Comparison of ENCODE assay signal across 39 mouse cellular contexts in the genomic region with DNA sequence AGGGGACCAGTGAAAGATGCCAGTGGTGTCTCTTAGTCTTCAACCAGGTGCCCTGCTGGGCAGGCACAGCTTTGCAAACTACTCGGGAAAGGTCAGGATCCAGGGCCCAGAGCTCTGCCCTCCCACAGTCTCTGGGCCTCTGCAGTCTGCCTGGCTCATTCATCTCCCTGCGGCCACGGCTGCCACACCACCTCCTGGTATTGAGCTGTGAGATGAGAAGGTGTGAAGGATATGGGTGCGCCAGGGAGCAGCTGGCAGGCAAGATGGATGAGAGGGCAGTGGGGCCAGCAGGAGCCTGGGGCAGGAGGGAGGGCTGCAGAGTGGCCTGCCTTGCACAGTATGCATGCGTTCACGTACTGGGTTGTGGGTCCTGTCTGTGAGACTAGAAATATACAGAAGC. TPM values are rescaled to one million over a fixed set of nuclear protein-coding genes. Genes with fewer than 3 reads are reported as not detected.
DNase-seq lines count a peak whose midpoint lies in the region; ATAC-seq and TF ChIP-seq lines count a peak whose summit lies in the region.
"Had no signal": no experiment of that assay in that cellular context is flagged by ENCODE, and none has a peak within 500 bp of the region (broad histone marks: within the 10 kb centered on the region; RNA-seq: fewer than 3 reads in every experiment).

No protein-coding gene starts in this region.

- H3K27ac ChIP-seq in gastrocnemius, adult 2 months, result peak overlapping the region; percentile 48
- no peak overlapping the region for H3K27ac ChIP-seq in hindbrain, embryonic 11.5 days (ENCODE audit: low read depth, low read length)
- H3K27ac ChIP-seq in hindbrain, embryonic 16.5 days (ENCODE audit: low read depth, low read length), result no peak overlapping the region
- H3K27ac ChIP-seq in neural tube, embryonic 15.5 days (replicated peaks), result no peak overlapping the region
- H3K27ac ChIP-seq: embryonic facial prominence, embryonic 15.5 days; forebrain, embryonic 13.5 days; heart, adult 2 months; kidney, postnatal 0 days; limb, embryonic 15.5 days; liver, embryonic 13.5 days; midbrain, embryonic 13.5 days; stomach, postnatal 0 days had no signal

- WGBS in hindbrain, embryonic 11.5 days, result 37% methylated on average over 6 of the region's 6 CpGs
- 52% methylated on average over 6 of the region's 6 CpGs for WGBS in hindbrain, embryonic 16.5 days
- 38% methylated on average over 6 of the region's 6 CpGs for WGBS in neural tube, embryonic 15.5 days

- no peaks in the 10 kb centered on the region for H3K9me3 ChIP-seq in hindbrain, embryonic 11.5 days (ENCODE audit: control insufficient read depth, low read length)
- no peaks in the 10 kb centered on the region for H3K9me3 ChIP-seq in hindbrain, embryonic 16.5 days (ENCODE audit: control insufficient read depth, low read length)
- H3K9me3 ChIP-seq in neural tube, embryonic 15.5 days (replicated peaks), result no peaks in the 10 kb centered on the region
- H3K9me3 ChIP-seq: embryonic facial prominence, embryonic 15.5 days; limb, embryonic 15.5 days; liver, embryonic 13.5 days had no signal

- no peak overlapping the region for H3K4me2 ChIP-seq in hindbrain, embryonic 11.5 days (replicated peaks; ENCODE audit: low read depth, low read length)
- no peak overlapping the region for H3K4me2 ChIP-seq in hindbrain, embryonic 16.5 days (ENCODE audit: low read length)
- no peak overlapping the region for H3K4me2 ChIP-seq in neural tube, embryonic 15.5 days
- H3K4me2 ChIP-seq: embryonic facial prominence, embryonic 15.5 days; forebrain, embryonic 13.5 days; limb, embryonic 15.5 days; liver, embryonic 13.5 days; midbrain, embryonic 13.5 days had no signal

- peak; percentile 49; the same call in 1 of the 2 replicates for ATAC-seq in hindbrain, embryonic 11.5 days (ENCODE audit: low FRiP score)
- ATAC-seq in hindbrain, embryonic 16.5 days, result no peak
- ATAC-seq in neural tube, embryonic 15.5 days (ENCODE audit: low FRiP score), result no peak
- ATAC-seq: activated CD4-positive, CD25-positive, alpha-beta regulatory T cell, adult 4 months; forebrain, embryonic 13.5 days; intestine, embryonic 16.5 days; lung, postnatal 0 days; midbrain, embryonic 13.5 days had no signal

- no peaks in the 10 kb centered on the region for H3K27me3 ChIP-seq in hindbrain, embryonic 11.5 days (ENCODE audit: control insufficient read depth, insufficient read depth, low read length)
- no peaks in the 10 kb centered on the region for H3K27me3 ChIP-seq in hindbrain, embryonic 16.5 days (replicated peaks; ENCODE audit: control insufficient read depth, insufficient read depth, low read length)
- no peaks in the 10 kb centered on the region for H3K27me3 ChIP-seq in neural tube, embryonic 15.5 days (replicated peaks)
- H3K27me3 ChIP-seq: embryonic facial prominence, embryonic 15.5 days; limb, embryonic 15.5 days; midbrain, embryonic 13.5 days had no signal

- intact Hi-C loops in gastrocnemius, adult 2 months (cut with DNase I), result no loop called here
- intact Hi-C loops in gastrocnemius, postnatal 36 days (cut with DNase I), result no loop called here

- H3K4me1 ChIP-seq in hindbrain, embryonic 11.5 days (replicated peaks; ENCODE audit: control insufficient read depth, insufficient read depth, low read length), result no peaks in the 10 kb centered on the region; the same call in 1 of the 2 replicates
- H3K4me1 ChIP-seq in hindbrain, embryonic 16.5 days (ENCODE audit: control insufficient read depth, insufficient read depth, low read depth, low read length), result no peaks in the 10 kb centered on the region; the same call in 1 of the 2 replicates
- peaks cover 11% of the 10 kb centered on the region for H3K4me1 ChIP-seq in neural tube, embryonic 15.5 days
- H3K4me1 ChIP-seq: midbrain, embryonic 13.5 days had no signal

- H3K9ac ChIP-seq in hindbrain, embryonic 11.5 days (ENCODE audit: low read depth, low read length), result no peak overlapping the region
- H3K9ac ChIP-seq in hindbrain, embryonic 16.5 days (ENCODE audit: low read depth, low read length), result no peak overlapping the region
- H3K9ac ChIP-seq in neural tube, embryonic 15.5 days (replicated peaks), result no peak overlapping the region
- H3K9ac ChIP-seq: embryonic facial prominence, embryonic 15.5 days; forebrain, embryonic 13.5 days; limb, embryonic 15.5 days; liver, embryonic 13.5 days; midbrain, embryonic 13.5 days had no signal

- TF ChIP-seq CTCF in gastrocnemius, adult 2 months (IDR thresholded peaks at IDR 0.05), result no peak

- H3K36me3 ChIP-seq in hindbrain, embryonic 11.5 days (ENCODE audit: control insufficient read depth, insufficient read depth, low read length), result no peaks in the 10 kb centered on the region
- no peaks in the 10 kb centered on the region for H3K36me3 ChIP-seq in hindbrain, embryonic 16.5 days (ENCODE audit: control insufficient read depth, insufficient read depth, low read length)
- no peaks in the 10 kb centered on the region for H3K36me3 ChIP-seq in neural tube, embryonic 15.5 days
- H3K36me3 ChIP-seq: embryonic facial prominence, embryonic 15.5 days; limb, embryonic 15.5 days; midbrain, embryonic 13.5 days had no signal

- no peak overlapping the region for H3K4me3 ChIP-seq in gastrocnemius, adult 2 months
- H3K4me3 ChIP-seq in hindbrain, embryonic 11.5 days (ENCODE audit: low read depth, low read length), result no peak overlapping the region
- no peak overlapping the region for H3K4me3 ChIP-seq in hindbrain, embryonic 16.5 days (ENCODE audit: low read length)
- no peak overlapping the region for H3K4me3 ChIP-seq in neural tube, embryonic 15.5 days (replicated peaks)
- H3K4me3 ChIP-seq: embryonic facial prominence, embryonic 15.5 days; forebrain, embryonic 13.5 days; heart, adult 2 months; limb, embryonic 15.5 days; liver, embryonic 13.5 days; megakaryocyte, embryonic 14.5 days; midbrain, embryonic 13.5 days had no signal

- peak; percentile 35 for DNase-seq in embryo, embryonic 10 days (ENCODE audit: low spot score)
- DNase-seq in embryo, embryonic 11 days, result no peak
- DNase-seq in gastrocnemius, adult 2 months, result peak; percentile 71
- DNase-seq in gastrocnemius, postnatal 36 days, result no peak
- no peak for DNase-seq in hindbrain, embryonic 11.5 days (ENCODE audit: low spot score)
- peak; percentile 26 for DNase-seq in neural tube, embryonic 10.5 days (ENCODE audit: extremely low spot score, low spot score)
- DNase-seq: adrenal gland, adult 2 months; adrenal gland, postnatal 36 days; cerebellum, adult 2 months; cerebellum, postnatal 14 days; heart, adult 2 months; layer of hippocampus, postnatal 36 days; left cerebral cortex, postnatal 4 days; liver, embryonic 13.5 days; lung, adult 18-20 months; lung, postnatal 4 days; right cerebral cortex, postnatal 4 days; thymus, adult 18-20 months; thymus, postnatal 25 days had no signal

RNA-seq across cellular contexts. Expression of gene Tbx10, which starts 1.7 kb away (rescaled TPM):
- not detected for total RNA-seq in gastrocnemius, adult 2 months (2021)
- not detected for total RNA-seq in gastrocnemius, postnatal 36 days (2021)
- 0.70 and 2.3 TPM in 2 replicates for polyA plus RNA-seq in hindbrain, embryonic 11.5 days (2014; fragmentation: Nextera tagmentation; extraction: Ambion mirVana)
- polyA plus RNA-seq in hindbrain, embryonic 16.5 days (2015; fragmentation: Nextera tagmentation; extraction: Ambion mirVana), result 0.67 and 0.89 TPM in 2 replicates
- 0.08 TPM in 1 of 2 replicates, not detected in the other for polyA plus RNA-seq in neural tube, embryonic 15.5 days (2015; fragmentation: Nextera tagmentation; extraction: Ambion mirVana)
- total RNA-seq: adrenal gland, adult 2 months; adrenal gland, postnatal 36 days; CH12.LX; ES-E14; heart, adult 2 months; heart, postnatal 25 days; layer of hippocampus, postnatal 36 days; left cerebral cortex, postnatal 4 days; neutrophil, adult 5-6 weeks had no signal
- polyA plus RNA-seq: activated CD4-positive, CD25-positive, alpha-beta regulatory T cell, adult 4 months; adrenal gland, adult 2 months; cortical plate, adult 2 months; embryonic facial prominence, embryonic 15.5 days; forebrain, embryonic 13.5 days; heart, embryonic 14.5 days; large intestine, adult 2 months; limb, embryonic 15.5 days; lung, postnatal 0 days; midbrain, embryonic 13.5 days; spleen, adult 2 months; stomach, postnatal 0 days had no signal

RNA-seq across cellular contexts. Expression of gene Acy3, which starts 4.4 kb away (rescaled TPM):
- 1 to 10 TPM; 1.7 to 2.6 TPM for total RNA-seq in gastrocnemius, adult 2 months (2021)
- total RNA-seq in gastrocnemius, postnatal 36 days (2021), result 1 to 10 TPM; 2.0 to 3.2 TPM
- polyA plus RNA-seq in hindbrain, embryonic 11.5 days (2014; fragmentation: Nextera tagmentation; extraction: Ambion mirVana), result 2.5 and 2.8 TPM in 2 replicates
- polyA plus RNA-seq in hindbrain, embryonic 16.5 days (2015; fragmentation: Nextera tagmentation; extraction: Ambion mirVana), result 2.9 and 3.1 TPM in 2 replicates
- 2.8 and 4.6 TPM in 2 replicates for polyA plus RNA-seq in neural tube, embryonic 15.5 days (2015; fragmentation: Nextera tagmentation; extraction: Ambion mirVana)
- total RNA-seq: neutrophil, adult 5-6 weeks had no signal

RNA-seq across cellular contexts. Expression of gene Nudt8, which starts 9.6 kb away (rescaled TPM):
- 10 to 100 TPM; 19.2 to 31.9 TPM for total RNA-seq in gastrocnemius, adult 2 months (2021)
- 10 to 100 TPM; 22.5 to 23.0 TPM for total RNA-seq in gastrocnemius, postnatal 36 days (2021)
- 14.6 and 19.5 TPM in 2 replicates for polyA plus RNA-seq in hindbrain, embryonic 11.5 days (2014; fragmentation: Nextera tagmentation; extraction: Ambion mirVana)
- 22.6 and 25.5 TPM in 2 replicates for polyA plus RNA-seq in hindbrain, embryonic 16.5 days (2015; fragmentation: Nextera tagmentation; extraction: Ambion mirVana)
- 26.1 and 26.8 TPM in 2 replicates for polyA plus RNA-seq in neural tube, embryonic 15.5 days (2015; fragmentation: Nextera tagmentation; extraction: Ambion mirVana)

RNA-seq across cellular contexts. Expression of gene Gm49405, which starts 9.6 kb away (rescaled TPM):
- total RNA-seq in gastrocnemius, adult 2 months (2021), result under 1 TPM; 0.33 to 0.56 TPM
- total RNA-seq in gastrocnemius, postnatal 36 days (2021), result under 1 TPM; 0.13 to 0.20 TPM
- 1.5 and 1.6 TPM in 2 replicates for polyA plus RNA-seq in hindbrain, embryonic 11.5 days (2014; fragmentation: Nextera tagmentation; extraction: Ambion mirVana)
- 3.5 and 4.3 TPM in 2 replicates for polyA plus RNA-seq in hindbrain, embryonic 16.5 days (2015; fragmentation: Nextera tagmentation; extraction: Ambion mirVana)
- polyA plus RNA-seq in neural tube, embryonic 15.5 days (2015; fragmentation: Nextera tagmentation; extraction: Ambion mirVana), result 4.5 and 5.7 TPM in 2 replicates

RNA-seq across cellular contexts. Expression of gene Doc2g, which starts 12.3 kb away (rescaled TPM):
- 1 to 10 TPM in 1 of 2 experiments, under 1 TPM in 1; 0.56 to 2.6 TPM for total RNA-seq in gastrocnemius, adult 2 months (2021)
- under 1 TPM; 0.79 to 0.82 TPM for total RNA-seq in gastrocnemius, postnatal 36 days (2021)
- polyA plus RNA-seq in hindbrain, embryonic 11.5 days (2014; fragmentation: Nextera tagmentation; extraction: Ambion mirVana), result 1.5 and 1.9 TPM in 2 replicates
- polyA plus RNA-seq in hindbrain, embryonic 16.5 days (2015; fragmentation: Nextera tagmentation; extraction: Ambion mirVana), result 4.9 and 6.6 TPM in 2 replicates
- 6.0 and 6.7 TPM in 2 replicates for polyA plus RNA-seq in neural tube, embryonic 15.5 days (2015; fragmentation: Nextera tagmentation; extraction: Ambion mirVana)

Comparison
In these comparisons a context has a peak if more than half of its experiments do, and no peak if none do; other contexts are left out.
1. DNase-seq: peak in embryo, embryonic 10 days (single experiment), gastrocnemius, adult 2 months (single experiment) and neural tube, embryonic 10.5 days (single experiment); none in embryo, embryonic 11 days (single experiment), gastrocnemius, postnatal 36 days (0 of 2) and hindbrain, embryonic 11.5 days (single experiment).